Mouse (Mus musculus) olfactory bulb, adult 2 months (tissue): Measurements from ENCODE around the gene Mboat1.

Experiments used
- CTCF ChIP-seq: fragments of 200-500 bp; IDR thresholded peaks from 2 replicates; pipeline ENCODE4 v1.5.1; 2012; ENCODE audit warnings: low read depth, mild to moderate bottlenecking, low read length, moderate library complexity; ENCODE audit not compliant: insufficient read depth
- POLR2A ChIP-seq: fragments of 200-500 bp; IDR thresholded peaks from 2 replicates; pipeline ENCODE4 v1.6.1; 2012; ENCODE audit warnings: mild to moderate bottlenecking, low read depth, low read length, moderate library complexity; ENCODE audit not compliant: insufficient read depth

DNA sequence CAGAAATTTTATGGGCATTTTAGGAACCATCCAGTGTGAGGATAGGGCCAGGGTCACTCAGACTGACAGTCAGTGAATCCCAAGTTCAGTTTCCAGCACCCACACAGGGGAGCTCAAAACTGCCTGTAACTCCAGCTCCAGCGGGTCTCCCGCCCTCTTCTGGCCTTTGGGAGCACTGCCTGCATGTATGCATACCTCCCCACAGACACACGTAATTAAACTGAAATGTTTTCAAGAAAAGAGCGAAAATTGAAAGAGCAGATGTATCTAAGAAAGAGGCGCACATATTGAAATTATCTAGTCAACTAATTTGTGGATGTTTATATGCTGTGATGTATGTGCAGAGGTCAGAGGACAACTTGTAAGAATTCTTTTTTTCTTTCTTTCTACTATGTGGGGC lies 20.5 kb upstream of the Mboat1 start:
- TF ChIP-seq CTCF (no peak), POLR2A (no peak)
